In the genomic region with DNA sequence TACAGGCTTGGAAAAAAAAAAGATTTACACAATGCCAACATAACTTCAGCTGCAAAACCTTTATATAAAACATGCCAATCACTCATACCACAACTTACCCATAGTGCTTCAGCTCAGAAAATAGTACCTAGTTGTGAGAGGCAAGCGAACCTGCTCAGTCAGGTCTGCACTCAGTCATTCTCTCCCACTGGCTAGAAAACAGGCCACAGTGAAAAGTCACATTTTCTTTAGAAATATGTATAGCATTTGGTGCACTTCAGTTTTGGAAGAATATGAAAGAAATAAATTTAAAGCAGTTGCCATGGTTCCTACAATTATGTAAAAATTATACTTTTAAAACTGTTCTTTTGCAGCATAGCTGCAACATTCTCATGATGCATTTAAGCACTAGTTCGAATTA, we compare ENCODE assay signal across 28 mouse cellular contexts.
"Had no signal": no experiment of that assay in that cellular context is flagged by ENCODE, and none has a peak within 500 bp of the region (broad histone marks: within the 10 kb centered on the region; RNA-seq: fewer than 3 reads in every experiment).

No protein-coding gene starts in this region.

- ATAC-seq: hindbrain, embryonic 16.5 days; inflammation-experienced regulatory T-cells, adult 6 months; intestine, embryonic 15.5 days; intestine, postnatal 0 days; liver, embryonic 12.5 days had no signal

- H3K9me3 ChIP-seq: heart, embryonic 10.5 days; heart, embryonic 12.5 days; hindbrain, embryonic 10.5 days; hindbrain, embryonic 12.5 days; intestine, embryonic 15.5 days; limb, embryonic 13.5 days; limb, embryonic 15.5 days; liver, embryonic 12.5 days had no signal

- H3K4me2 ChIP-seq: heart, embryonic 12.5 days; hindbrain, embryonic 12.5 days; hindbrain, embryonic 14.5 days; intestine, embryonic 15.5 days; limb, embryonic 13.5 days; limb, embryonic 15.5 days; liver, embryonic 12.5 days had no signal

- H3K4me1 ChIP-seq: heart, embryonic 10.5 days; heart, embryonic 12.5 days; hindbrain, embryonic 10.5 days; hindbrain, embryonic 12.5 days; intestine, embryonic 15.5 days; limb, embryonic 13.5 days; limb, embryonic 15.5 days; liver, embryonic 12.5 days had no signal

- H3K4me3 ChIP-seq: gastrocnemius, adult 2 months; heart, embryonic 10.5 days; heart, embryonic 12.5 days; hindbrain, embryonic 10.5 days; hindbrain, embryonic 12.5 days; intestine, embryonic 15.5 days; layer of hippocampus, adult 2 months; limb, embryonic 13.5 days; limb, embryonic 15.5 days; liver, embryonic 12.5 days had no signal

- H3K27me3 ChIP-seq: heart, embryonic 12.5 days; hindbrain, embryonic 12.5 days; intestine, embryonic 15.5 days; limb, embryonic 13.5 days; limb, embryonic 15.5 days; liver, embryonic 12.5 days had no signal

- H3K36me3 ChIP-seq: heart, embryonic 10.5 days; heart, embryonic 12.5 days; hindbrain, embryonic 10.5 days; hindbrain, embryonic 12.5 days; intestine, embryonic 15.5 days; limb, embryonic 13.5 days; limb, embryonic 15.5 days; liver, embryonic 12.5 days had no signal

- H3K27ac ChIP-seq: gastrocnemius, adult 2 months; heart, embryonic 10.5 days; hindbrain, embryonic 10.5 days; hindbrain, embryonic 12.5 days; hindbrain, embryonic 14.5 days; intestine, embryonic 15.5 days; layer of hippocampus, adult 2 months; limb, embryonic 13.5 days; limb, embryonic 15.5 days; liver, embryonic 12.5 days; liver, embryonic 14.5 days had no signal

- H3K9ac ChIP-seq: heart, embryonic 12.5 days; hindbrain, embryonic 12.5 days; hindbrain, embryonic 14.5 days; intestine, embryonic 15.5 days; limb, embryonic 13.5 days; limb, embryonic 15.5 days; liver, embryonic 12.5 days; liver, embryonic 14.5 days had no signal

- DNase-seq: gastrocnemius, adult 2 months; gastrocnemius, postnatal 10 days; gastrocnemius, postnatal 25 days; heart, adult 18-20 months; heart, postnatal 10 days; heart, postnatal 4 days; kidney, adult 18-20 months; kidney, adult 8-10 months; kidney, postnatal 10 days; kidney, postnatal 25 days; kidney, postnatal 4 days; layer of hippocampus, adult 9-11 months; layer of hippocampus, postnatal 36 days; left cerebral cortex, postnatal 4 days had no signal
